Mouse (Mus musculus) adrenal gland, postnatal 14 days (tissue): ENCODE measurements around the gene Zmynd19. TPM values are rescaled to one million over a fixed set of nuclear protein-coding genes. Genes with fewer than 3 reads are reported as not detected.

ENCODE experiments used
- DNase-seq: peaks from one replicate; pipeline ENCODE4 v3.0.0; 2021; ENCODE audit warnings: mixed read lengths
- long read RNA-seq, 2 experiments: library from polyadenylated mRNA; stranded (forward); transcript quantifications; one replicate each; pipeline ENCODE4 v2.0.0; 2021
- total RNA-seq: library from RNA; stranded (reverse); gene quantifications from 2 replicates; pipeline ENCODE4 v1.2.3, GENCODE M21; 2021

The Zmynd19 gene
- total RNA-seq: 24.5 and 25.9 TPM in 2 replicates
- long read RNA-seq, experiment 1, partial matches to known transcripts: 0 of 6 reads
- long read RNA-seq, experiment 1, other reads (novel, unspliced or antisense): 3 of 6 reads
- long read RNA-seq, experiment 2, partial matches to known transcripts: 0 of 9 reads
- long read RNA-seq, experiment 2, other reads (novel, unspliced or antisense): 7 of 9 reads

- DNase-seq: peak; percentile 99
These were observed at the start of gene Zmynd19 for GRCm38 (mm10) chr2:24949421-24950188. Zmynd19 (plus strand) TSS chr2:24949792.

- no peak for DNase-seq
These were observed 48.5 kb upstream of the Zmynd19 start for GRCm38 (mm10) chr2:24901055-24901454.

DNA sequence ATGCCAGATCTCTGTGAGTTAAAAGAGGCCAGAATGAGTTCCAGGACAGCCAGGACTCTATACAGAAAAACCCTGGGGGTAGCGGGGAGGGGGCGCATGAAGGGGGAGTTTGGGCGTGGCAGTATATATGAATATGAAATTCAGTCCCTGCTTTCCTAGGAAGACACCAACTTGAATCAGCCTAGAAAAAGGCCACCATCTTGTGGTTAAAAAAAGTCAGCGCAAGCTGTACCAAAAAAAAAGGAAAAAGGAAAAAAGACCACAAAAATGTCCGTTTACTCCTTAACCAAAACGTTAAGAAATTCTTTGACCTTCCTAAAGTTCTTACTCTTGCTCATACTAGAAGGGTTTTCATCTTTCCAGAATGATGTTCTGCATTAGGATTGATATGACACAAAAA lies 46.6 kb upstream of the Zmynd19 start:
- DNase-seq: no peak

- DNase-seq: no peak
These were observed 44.6 kb upstream of the Zmynd19 start for GRCm38 (mm10) chr2:24904823-24905652.

GRCm38 (mm10) chr2:24905653-24906155 lies 43.9 kb upstream of the Zmynd19 start:
- no peak for DNase-seq

DNA sequence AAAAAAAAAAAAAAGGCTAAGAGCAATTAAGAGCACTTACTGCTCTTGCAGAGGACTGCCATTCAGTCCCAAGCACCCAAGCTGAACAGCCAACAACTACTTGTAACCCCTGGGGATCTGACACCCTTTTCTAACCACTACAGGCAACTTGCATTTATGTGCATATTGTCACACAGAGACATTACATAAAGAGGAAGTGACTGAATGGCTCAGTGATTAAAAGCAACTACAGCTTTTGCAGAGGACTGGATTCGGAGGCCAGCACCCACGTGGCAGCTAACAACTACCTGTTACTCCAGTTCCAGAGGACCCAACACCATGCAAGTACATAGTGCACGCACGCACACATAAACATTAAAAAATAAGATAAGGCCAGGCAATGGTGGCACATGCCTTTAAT lies 39.1 kb upstream of the Zmynd19 start:
- no peak for DNase-seq

GRCm38 (mm10) chr2:24912189-24912588 lies 37.4 kb upstream of the Zmynd19 start:
- no peak for DNase-seq

- DNase-seq: no peak
These were observed 37.0 kb upstream of the Zmynd19 start for GRCm38 (mm10) chr2:24912589-24912988.

- DNase-seq: no peak
These were observed 34.8 kb upstream of the Zmynd19 start for GRCm38 (mm10) chr2:24914762-24915161.

DNA sequence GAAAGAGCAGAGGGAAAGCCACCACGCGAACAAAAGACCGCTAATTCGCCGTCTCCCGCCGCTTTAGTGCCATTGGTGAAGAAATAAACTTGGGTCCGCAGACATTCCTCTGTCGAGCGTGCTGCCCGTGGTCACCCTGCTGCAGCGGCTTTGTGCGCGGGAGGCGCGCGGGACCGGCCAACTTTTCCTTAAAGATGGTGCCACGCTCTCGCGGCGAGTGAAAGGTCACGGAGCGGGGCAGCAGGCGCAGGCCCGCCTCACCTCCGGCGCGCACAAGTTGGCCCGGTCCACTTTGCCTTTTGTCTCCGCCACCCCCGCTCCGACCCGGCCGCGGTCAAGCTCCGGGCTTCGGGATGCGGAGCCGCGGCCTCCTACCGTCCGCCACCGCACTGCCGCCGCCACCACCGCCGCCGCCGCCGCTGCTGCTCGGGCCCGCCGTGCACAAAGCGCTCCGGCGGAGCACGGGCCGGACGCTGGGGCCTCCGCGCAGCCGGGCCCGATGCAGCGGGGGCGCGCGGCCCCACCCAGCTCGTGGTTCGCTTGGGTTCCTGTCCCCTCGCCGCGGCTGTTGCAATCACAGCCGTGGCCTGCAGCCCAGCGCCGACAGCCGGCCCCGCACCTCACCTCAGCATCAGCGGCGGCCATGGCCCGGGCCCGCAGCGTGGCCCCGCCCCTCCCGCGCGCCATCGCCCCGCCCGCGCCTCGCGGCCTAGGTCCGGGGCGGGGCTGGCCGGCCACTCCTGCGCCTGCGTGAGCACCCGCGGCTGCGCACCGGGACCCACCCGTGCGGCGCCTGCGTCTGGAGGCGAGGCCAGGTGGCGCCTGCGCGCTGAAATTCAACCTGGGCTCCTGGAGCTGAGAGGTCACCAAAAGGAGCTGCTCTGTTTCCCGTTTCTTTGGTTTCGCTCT lies 30.4 kb upstream of the Zmynd19 start, which contains the start of gene Ehmt1:
Gene Ehmt1 (minus strand): TSS at position 685 of the 909 bp plus-strand sequence.
- DNase-seq: peak; percentile 98

GRCm38 (mm10) chr2:24919839-24920175 lies 29.8 kb upstream of the Zmynd19 start:
- DNase-seq: no peak

GRCm38 (mm10) chr2:24923561-24923960 lies 26.0 kb upstream of the Zmynd19 start:
- peak; percentile 57 for DNase-seq

GRCm38 (mm10) chr2:24925284-24925683 lies 24.3 kb upstream of the Zmynd19 start:
- no peak for DNase-seq

DNA sequence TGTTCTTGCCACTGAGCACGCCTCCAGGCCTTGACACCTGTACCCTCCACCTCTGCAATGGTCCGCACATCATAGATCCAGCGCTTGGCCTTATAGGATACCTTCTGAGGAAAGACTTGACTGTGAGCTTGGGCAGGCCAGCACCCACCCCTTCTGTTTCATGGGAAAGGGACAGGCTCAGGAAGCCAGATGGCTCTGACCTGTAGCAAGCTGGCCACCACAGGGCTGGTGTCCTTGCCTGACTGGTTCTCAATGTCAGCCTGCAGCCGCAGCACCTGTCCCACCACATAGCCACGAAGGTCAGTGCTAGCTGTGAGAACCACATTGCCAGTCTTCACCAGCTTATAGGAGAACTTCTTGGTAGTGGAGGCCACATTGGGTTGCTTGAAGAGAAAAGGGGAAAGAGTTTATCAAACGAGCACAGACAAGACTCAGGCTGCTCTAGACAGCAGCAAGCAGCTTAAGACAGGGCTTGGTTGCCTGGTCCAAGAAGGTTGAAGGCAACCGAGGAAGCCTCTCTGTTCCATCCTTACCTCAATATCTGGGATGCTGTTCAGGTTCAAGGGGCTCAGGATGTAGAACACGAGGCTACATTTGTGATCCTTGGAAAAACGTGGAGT lies 23.1 kb upstream of the Zmynd19 start:
- DNase-seq: no peak

DNA sequence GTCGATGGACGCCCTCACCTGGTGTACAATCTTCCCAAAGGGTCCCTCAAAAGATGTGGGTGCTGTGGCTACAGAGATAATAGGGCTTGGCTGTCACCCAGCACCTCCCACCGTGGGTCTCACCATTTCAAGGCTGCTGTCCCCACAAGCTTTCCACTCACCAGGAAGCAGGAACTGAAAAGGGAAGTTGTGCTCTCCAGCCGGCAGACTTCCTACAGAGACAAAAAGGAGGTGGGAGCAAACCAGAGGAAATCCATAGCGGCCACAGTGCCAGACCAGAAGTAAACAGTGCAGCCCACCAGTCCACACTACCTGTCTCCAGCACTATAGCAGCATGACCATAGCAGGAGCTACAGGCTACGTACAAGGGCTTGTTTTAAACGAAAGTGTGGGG lies 22.6 kb upstream of the Zmynd19 start:
- no peak for DNase-seq

DNA sequence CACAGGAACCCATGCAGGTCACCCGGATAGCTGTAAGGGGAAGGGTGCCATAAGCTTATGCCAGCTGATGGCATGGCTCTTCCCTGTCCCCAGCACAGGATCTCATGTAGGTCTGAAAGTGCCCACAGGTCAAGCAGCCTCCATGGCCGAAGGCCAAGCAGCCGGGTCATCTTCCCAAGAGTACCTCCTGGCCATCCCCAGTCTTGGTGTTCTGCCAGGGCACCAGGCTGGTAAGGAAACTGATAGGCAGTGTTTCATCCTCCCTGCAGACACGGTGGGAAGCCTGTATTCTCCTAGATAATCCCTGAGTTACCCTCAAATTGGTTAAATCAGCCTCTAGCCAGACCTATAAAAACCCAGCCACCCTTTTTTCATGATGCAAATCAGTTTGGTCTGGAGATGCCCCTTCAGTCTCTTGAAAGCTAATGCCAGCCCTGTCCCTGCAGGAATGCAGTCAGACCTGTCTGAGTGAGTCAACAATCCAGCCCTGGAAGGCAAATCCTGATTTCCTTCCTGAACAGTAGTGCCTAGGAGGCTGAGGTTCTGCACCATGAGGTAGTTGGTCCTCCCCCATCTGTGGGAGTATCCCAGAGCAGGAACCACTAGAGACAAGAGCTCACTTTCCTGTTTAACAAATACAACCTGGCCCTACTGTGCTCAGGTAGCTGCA lies 21.6 kb upstream of the Zmynd19 start:
- DNase-seq: peak; percentile 53

- no peak for DNase-seq
These were observed 20.5 kb upstream of the Zmynd19 start for GRCm38 (mm10) chr2:24929119-24929518.

- DNase-seq: no peak
These were observed 20.0 kb upstream of the Zmynd19 start for GRCm38 (mm10) chr2:24929593-24929992.

- no peak for DNase-seq
These were observed 15.1 kb upstream of the Zmynd19 start for GRCm38 (mm10) chr2:24934441-24934963.

- peak; percentile 97 for DNase-seq
These were observed 14.4 kb upstream of the Zmynd19 start, which contains the start of gene Arrdc1 for GRCm38 (mm10) chr2:24935057-24935796. Arrdc1 (minus strand) TSS chr2:24935252.
